Mouse (Mus musculus) olfactory bulb, adult 2 months (tissue): Measurements from ENCODE around the gene Ppp1r18. TPM values are rescaled to one million over a fixed set of nuclear protein-coding genes. Genes with fewer than 3 reads are reported as not detected.

ENCODE experiments used
- H3K27ac ChIP-seq: fragments of 200-500 bp; 2 replicates; pipeline ENCODE4 v1.5.1; 2012; ENCODE audit warnings: low read depth, low read length; ENCODE audit not compliant: insufficient read depth
- H3K4me1 ChIP-seq: fragments of 200-500 bp; 2 replicates; pipeline ENCODE4 v1.6.1; 2012; ENCODE audit warnings: low read length; ENCODE audit not compliant: control insufficient read depth, insufficient read depth
- H3K4me3 ChIP-seq: fragments of 200-500 bp; 2 replicates; pipeline ENCODE4 v1.5.1; 2012; ENCODE audit warnings: mild to moderate bottlenecking, low read depth, low read length, moderate library complexity; ENCODE audit not compliant: insufficient read depth
- CTCF ChIP-seq: fragments of 200-500 bp; IDR thresholded peaks from 2 replicates; pipeline ENCODE4 v1.5.1; 2012; ENCODE audit warnings: low read depth, mild to moderate bottlenecking, low read length, moderate library complexity; ENCODE audit not compliant: insufficient read depth
- POLR2A ChIP-seq: fragments of 200-500 bp; IDR thresholded peaks from 2 replicates; pipeline ENCODE4 v1.6.1; 2012; ENCODE audit warnings: mild to moderate bottlenecking, low read depth, low read length, moderate library complexity; ENCODE audit not compliant: insufficient read depth
- WGBS: fragments of 180-500 bp; shearing (Covaris S2); methylation state at CpG from one replicate; pipeline ENCODE4 v1.1.7; 2018; 5-methylcytosine and 5-hydroxymethylcytosine counted together
- polyA plus RNA-seq: library from polyadenylated mRNA; stranded (reverse); fragments of >200 nt; gene quantifications from 2 replicates; pipeline ENCODE4 v1.2.4, GENCODE M21; 2012; ENCODE audit warnings: low replicate concordance; ENCODE audit not compliant: missing spikeins, insufficient read depth, insufficient read length

Gene Ppp1r18
- not detected in 2 replicates for polyA plus RNA-seq

DNA sequence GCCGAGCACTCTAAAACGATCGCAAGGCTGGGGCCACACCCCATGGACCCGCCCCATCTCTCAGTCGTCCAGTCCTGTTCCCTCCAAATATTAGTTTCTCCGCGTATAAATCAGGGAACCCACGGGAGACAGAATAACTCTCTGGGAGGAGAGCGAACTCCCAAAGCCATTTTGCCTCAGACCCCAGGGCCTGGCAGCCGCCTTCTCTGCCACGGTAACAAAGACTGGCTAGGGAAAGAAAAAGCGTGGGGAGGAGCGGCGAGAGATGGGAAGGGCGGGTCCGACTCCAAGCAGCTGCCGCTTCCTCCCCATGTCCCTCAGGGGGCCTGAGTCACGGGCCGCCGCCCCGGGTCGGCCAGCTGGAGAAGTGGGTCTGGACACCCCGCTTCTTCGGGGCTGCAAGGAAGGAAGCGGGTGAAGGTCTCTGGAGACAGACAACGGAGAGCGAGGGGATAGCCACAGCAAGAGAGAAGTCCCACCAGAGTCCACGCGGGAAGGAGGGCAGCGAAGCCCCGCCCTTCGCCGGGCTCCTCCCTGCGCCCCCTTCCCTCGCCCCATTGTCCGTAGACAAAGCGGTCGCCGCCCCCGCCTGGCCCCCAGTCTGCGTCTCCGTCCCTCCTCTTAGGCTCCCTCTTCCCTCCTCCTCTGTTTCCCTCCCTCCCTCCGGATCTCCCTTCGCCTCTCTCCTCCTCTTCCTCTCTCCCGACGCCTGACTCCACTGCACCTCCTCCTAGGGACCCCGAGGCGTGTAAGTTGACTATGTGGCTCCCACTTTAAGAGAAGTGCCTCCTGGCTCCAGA lies at the start of gene Ppp1r18:
TSS of gene Ppp1r18 (plus strand) at position 113 of the 800 bp plus-strand sequence.
- Histone ChIP-seq H3K4me3 (peak within 1 kb of the TSS; percentile 53), H3K4me1 (peaks cover 47% of the 10 kb centered on the region), H3K27ac (peak within 1 kb of the TSS; percentile 29)
- TF ChIP-seq POLR2A = no peak
- no peak for TF ChIP-seq CTCF
- WGBS = under 1% methylated on average over 47 of the region's 48 CpGs

DNA sequence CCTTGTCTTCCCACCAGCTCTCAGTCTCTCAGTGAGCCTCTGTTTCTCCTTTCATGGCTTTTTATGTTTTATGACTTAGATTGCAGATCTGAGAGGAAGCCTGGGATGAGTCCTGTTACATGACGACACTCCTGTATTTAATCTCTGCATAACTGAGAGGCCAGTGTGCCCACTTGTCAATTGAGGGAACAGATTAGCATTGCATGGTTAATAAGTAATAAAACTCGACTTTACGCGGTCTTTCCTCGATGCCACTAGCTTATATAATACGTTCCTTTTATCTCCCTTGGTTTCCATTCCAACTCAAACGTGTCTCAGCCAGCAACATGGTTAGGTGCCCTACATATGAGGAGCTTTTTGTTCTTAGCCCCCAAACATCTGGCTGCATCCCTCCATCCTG lies 49.6 kb upstream of the Ppp1r18 start:
- WGBS = 74% methylated on average over 7 of the region's 7 CpGs
- TF ChIP-seq POLR2A (no peak), CTCF (no peak)
- H3K4me1 ChIP-seq = peaks cover 8% of the 10 kb centered on the region; the same call in 1 of the 2 replicates
- no peak overlapping the region for H3K4me3 ChIP-seq
- H3K27ac ChIP-seq = no peak overlapping the region

DNA sequence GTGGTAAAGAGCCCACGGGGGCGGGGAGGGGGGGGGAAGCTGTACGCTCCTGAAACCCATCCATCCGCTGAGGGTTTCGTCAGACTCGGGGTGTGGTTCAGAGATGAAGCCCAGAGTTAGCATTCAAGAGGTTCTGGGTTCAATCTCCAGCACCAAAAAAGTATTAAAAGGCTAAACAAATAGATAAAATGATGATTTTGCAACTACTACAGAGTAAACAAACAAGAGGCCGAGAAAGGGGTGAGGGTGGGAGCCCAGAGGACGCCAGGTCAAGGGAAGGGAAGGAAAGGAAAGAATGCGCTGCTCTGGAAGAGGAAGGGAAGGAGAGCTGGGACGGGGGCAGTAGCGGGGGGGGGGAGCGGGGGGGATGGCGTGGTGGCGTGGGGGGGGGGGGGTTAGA lies 48.7 kb upstream of the Ppp1r18 start:
- no peak overlapping the region for H3K4me3 ChIP-seq
- no peak overlapping the region for H3K27ac ChIP-seq
- H3K4me1 ChIP-seq = peaks cover 13% of the 10 kb centered on the region
- WGBS = 75% methylated on average over 8 of the region's 14 CpGs
- no peak for TF ChIP-seq CTCF
- no peak for TF ChIP-seq POLR2A

DNA sequence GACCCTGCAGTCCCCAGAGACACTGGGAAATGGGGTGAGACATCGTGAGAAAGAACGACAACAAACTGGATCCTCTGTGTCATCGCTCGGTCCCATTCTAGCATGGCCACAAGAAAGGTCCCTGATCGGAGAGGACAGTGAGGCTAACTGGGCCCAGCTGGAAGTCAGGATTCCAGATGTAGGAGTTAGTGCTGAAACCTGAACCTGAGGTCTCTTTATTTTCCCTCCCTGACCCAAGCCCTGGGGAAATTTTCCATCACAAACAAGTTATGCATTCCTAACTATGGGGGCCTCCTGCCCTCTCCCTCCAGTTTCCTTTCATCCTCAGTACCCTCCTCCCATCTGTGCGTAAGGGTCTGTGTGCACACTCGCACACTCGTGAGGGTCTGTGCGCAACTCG lies 48.2 kb upstream of the Ppp1r18 start:
- TF ChIP-seq CTCF (no peak), POLR2A (no peak)
- peaks cover 18% of the 10 kb centered on the region for H3K4me1 ChIP-seq
- no peak overlapping the region for H3K27ac ChIP-seq
- no peak overlapping the region for H3K4me3 ChIP-seq
- WGBS = 81% methylated on average over 10 of the region's 10 CpGs

DNA sequence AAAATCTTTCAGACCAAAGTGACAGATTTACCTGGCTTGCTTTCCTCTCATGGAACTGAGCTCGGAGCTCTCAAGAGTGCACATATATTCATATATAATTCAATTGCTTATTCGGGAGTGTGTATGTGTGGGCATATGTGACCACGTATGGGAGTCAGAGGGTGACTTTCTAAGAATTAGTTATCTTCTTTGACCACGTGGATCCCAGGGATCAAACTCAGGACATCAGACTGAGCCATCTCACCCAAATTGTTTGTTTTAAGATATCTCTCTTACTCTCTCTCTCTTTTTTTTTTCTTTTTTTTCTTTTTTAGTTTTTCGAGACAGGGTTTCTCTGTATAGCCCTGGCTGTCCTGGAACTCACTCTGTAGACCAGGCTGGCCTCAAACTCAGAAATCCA lies 45.3 kb upstream of the Ppp1r18 start:
- WGBS = 86% methylated on average over 5 of the region's 5 CpGs
- H3K4me1 ChIP-seq = peaks cover 18% of the 10 kb centered on the region
- H3K27ac ChIP-seq = no peak overlapping the region
- TF ChIP-seq CTCF (no peak), POLR2A (no peak)
- no peak overlapping the region for H3K4me3 ChIP-seq

DNA sequence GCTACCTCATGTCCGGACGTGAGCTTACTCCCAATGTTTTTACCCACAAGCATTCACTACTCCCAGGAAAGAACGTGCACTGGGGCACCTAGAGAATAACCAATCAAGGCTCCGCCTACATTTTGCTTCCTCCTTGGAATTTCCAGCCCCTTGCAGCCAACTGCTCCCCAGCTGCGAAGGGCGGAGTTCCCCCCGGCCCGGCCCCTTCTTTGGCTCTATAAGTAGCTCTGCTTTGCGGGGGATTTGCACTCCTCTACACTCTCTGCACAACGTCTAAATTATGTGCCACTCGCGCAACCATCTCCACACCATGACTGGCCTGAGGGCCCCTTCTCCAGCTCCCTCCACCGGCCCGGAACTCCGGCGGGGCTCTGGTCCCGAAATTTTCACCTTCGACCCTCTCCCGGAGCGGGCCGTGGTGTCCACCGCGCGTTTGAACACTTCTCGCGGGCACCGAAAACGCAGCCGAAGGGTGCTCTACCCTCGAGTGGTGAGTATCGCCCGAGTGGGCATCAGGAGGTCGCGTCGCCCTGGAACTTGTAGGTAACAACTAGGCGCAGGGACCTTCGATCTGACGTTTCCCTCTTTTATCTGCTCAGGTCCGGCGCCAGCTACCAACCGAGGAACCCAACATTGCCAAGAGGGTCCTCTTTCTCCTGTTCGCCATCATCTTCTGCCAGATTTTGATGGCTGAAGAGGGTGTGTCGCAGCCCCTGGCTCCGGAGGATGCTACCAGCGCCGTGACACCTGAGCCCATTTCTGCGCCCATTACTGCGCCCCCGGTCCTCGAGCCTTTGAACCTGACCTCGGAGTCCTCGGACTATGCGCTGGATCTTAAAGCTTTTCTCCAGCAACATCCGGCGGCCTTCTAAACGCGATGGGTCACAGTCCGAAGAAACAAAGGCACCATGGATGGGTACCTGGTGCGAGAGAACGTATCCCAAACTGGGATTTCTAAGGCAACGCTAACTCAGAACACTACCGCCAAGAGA lies 43.7 kb upstream of the Ppp1r18 start, which contains the start of gene Ier3:
TSS of gene Ier3 (plus strand) at position 246 of the 992 bp plus-strand sequence.
- TF ChIP-seq POLR2A (no peak), CTCF (no peak)
- H3K27ac ChIP-seq = no peak within 1 kb of the TSS
- H3K4me1 ChIP-seq = peaks cover 18% of the 10 kb centered on the region
- H3K4me3 ChIP-seq = peak within 1 kb of the TSS; percentile 70
- 2% methylated on average over 62 of the region's 62 CpGs for WGBS

DNA sequence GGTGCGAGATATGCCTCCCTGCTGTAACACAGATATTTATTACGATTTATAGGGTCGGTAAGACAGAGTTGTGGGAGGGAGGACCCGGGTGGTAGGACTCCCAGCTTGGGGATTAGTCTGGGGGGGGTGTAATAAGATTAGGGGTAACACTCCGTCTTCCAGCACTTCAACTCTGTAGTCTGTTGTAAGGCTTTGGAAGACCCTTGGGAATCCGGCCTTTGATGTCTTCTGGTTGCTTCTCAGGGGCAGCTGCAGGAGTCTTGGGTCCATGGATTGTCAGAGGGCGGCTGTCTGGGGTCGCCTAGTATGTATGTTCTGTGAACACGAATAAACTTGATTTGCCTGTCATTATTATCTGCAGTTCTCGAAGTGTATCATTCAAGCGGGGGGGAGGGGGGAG lies 42.8 kb upstream of the Ppp1r18 start:
- 6% methylated on average over 11 of the region's 11 CpGs for WGBS
- H3K4me1 ChIP-seq = peaks cover 18% of the 10 kb centered on the region
- TF ChIP-seq POLR2A = no peak
- TF ChIP-seq CTCF = no peak
- peak overlapping the region; percentile 70 for H3K4me3 ChIP-seq
- H3K27ac ChIP-seq = peak overlapping the region; percentile 31; the same call in 1 of the 2 replicates

DNA sequence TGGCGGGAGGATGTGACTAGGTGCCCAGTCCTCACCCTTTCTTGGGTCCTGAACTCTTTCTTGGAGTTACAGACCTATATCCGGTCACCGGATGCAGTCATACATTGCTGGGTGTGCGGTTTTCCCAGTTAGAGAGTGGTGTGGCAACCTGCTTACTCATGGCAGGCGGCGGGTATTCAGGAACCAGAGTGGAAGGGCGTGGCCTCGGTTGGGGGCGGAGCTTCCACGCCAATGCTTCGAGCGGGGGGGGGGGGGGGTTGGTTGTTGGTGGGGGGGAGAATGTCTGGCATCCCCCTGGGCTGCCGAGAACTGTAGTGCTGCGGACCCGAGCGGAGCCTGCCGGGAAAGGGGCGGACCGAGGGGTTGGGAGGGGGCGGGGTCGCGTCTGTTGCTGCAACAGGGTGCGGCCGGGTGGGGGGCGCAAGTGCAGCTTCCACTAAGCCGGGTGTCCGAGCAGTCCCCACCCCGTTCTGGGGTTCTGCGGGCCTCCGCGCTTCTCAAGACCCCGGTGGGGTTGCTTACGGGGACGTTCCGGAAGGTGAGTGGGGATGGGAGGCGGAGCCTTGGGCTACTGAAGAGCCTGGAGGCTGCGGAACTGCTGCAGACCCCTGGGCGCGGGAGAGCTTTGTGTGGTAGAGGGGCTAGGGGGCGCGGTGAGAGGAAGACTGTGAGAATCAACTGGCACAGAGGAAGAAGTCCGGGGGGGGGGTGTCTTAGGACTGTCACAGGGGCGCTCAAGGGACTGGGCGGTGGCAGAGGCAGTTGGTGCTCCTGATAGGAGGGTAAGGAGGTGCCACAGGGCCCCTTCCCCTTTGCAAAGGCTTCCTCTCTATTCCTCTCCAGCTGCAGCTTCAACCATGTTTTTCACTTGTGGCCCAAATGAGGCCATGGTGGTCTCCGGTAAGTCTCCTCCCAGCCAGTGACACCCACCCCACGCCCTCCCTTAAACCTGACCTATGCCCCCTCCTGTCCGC lies 42.1 kb upstream of the Ppp1r18 start, which contains the start of gene Flot1:
TSS of gene Flot1 (plus strand) at position 267 of the 974 bp plus-strand sequence.
- Histone ChIP-seq H3K27ac (peak within 1 kb of the TSS; percentile 31; the same call in 1 of the 2 replicates), H3K4me3 (peak within 1 kb of the TSS; percentile 70), H3K4me1 (peaks cover 18% of the 10 kb centered on the region)
- TF ChIP-seq POLR2A (no peak), CTCF (no peak)
- 1% methylated on average over 41 of the region's 47 CpGs for WGBS
